Mouse (Mus musculus): ENCODE results near the gene Hlx.

DNA sequence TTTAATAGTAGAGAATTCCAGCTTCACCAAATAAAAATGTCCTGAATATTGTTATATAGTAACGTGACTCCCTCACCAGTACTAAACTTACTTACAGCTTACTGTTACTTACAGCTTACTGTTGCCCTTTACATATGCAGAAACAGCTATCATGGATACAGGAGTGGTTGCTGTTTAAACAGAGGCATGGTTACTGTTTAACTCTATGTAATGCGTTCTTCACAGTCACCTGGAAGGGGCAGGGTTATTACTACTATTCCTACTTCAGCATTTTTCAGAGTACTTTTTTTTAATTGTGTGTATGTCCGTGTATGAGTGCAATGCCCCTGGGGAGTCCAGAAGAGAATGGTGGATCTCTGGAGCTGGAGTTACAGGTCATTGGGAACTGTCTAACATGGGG lies 17.9 kb downstream of the Hlx start:
- TF ChIP-seq CTCF (IDR thresholded peaks at IDR 0.05; ENCODE audit: extremely low read depth, insufficient read length, insufficient replicate concordance, low read depth, low read length) (no peak), POLR2A (IDR thresholded peaks at IDR 0.05; ENCODE audit: low read depth, low read length) (no peak)

All from small intestine, adult 2 months (tissue).